Mouse (Mus musculus) stomach, embryonic 15.5 days (tissue): ENCODE data around the gene Ctdnep1. TPM values are rescaled to one million over a fixed set of nuclear protein-coding genes. Genes with fewer than 3 reads are reported as not detected.
"Not testable (repeated sequence)": the region's sequence is repeated elsewhere in the genome, so short reads cannot be mapped to it uniquely, and the experiment has no call there.

Experiments
- ATAC-seq: fragments of 200-750 bp; cut with Nextera tagmentation; 2 replicates; pipeline ENCODE4 v1.8.0; 2017; ENCODE audit warnings: low read depth, moderate number of reproducible peaks, moderate TSS enrichment; ENCODE audit not compliant: insufficient read depth, low FRiP score
- H3K27ac ChIP-seq: fragments of 300-500 bp; sonication (generic); 2 replicates; pipeline ENCODE4 v1.5.1; 2015; ENCODE audit warnings: mild to moderate bottlenecking, inconsistent platforms
- H3K27me3 ChIP-seq: fragments of 300-500 bp; sonication (generic); replicated peaks from 2 replicates; pipeline ENCODE4 v1.6.1; 2015; ENCODE audit warnings: inconsistent platforms
- H3K36me3 ChIP-seq: fragments of 300-500 bp; sonication (generic); 2 replicates; pipeline ENCODE4 v1.6.1; 2015; ENCODE audit warnings: inconsistent platforms
- H3K4me1 ChIP-seq: fragments of 300-500 bp; sonication (generic); 2 replicates; pipeline ENCODE4 v1.6.1; 2015; ENCODE audit warnings: inconsistent platforms
- H3K4me2 ChIP-seq: fragments of 300-500 bp; sonication (generic); 2 replicates; pipeline ENCODE4 v1.6.1; 2015; ENCODE audit warnings: mild to moderate bottlenecking, inconsistent platforms
- H3K4me3 ChIP-seq: fragments of 300-500 bp; sonication (generic); replicated peaks from 2 replicates; pipeline ENCODE4 v1.5.1; 2015; ENCODE audit warnings: inconsistent platforms
- H3K9ac ChIP-seq: fragments of 300-500 bp; sonication (generic); 2 replicates; pipeline ENCODE4 v1.6.1; 2015; ENCODE audit warnings: inconsistent platforms
- H3K9me3 ChIP-seq: fragments of 300-500 bp; sonication (generic); 2 replicates; pipeline ENCODE4 v1.6.1; 2016; ENCODE audit warnings: inconsistent platforms
- WGBS: fragments of 180-500 bp; shearing (Covaris S2); methylation state at CpG from one replicate; pipeline ENCODE4 v1.1.7; 2015; 5-methylcytosine and 5-hydroxymethylcytosine counted together
- polyA plus RNA-seq: library from polyadenylated mRNA; unstranded; fragments of >200 nt; fragmentation: Nextera tagmentation; extraction: Ambion mirVana; gene quantifications from 2 replicates; pipeline ENCODE4 v1.2.1, GENCODE M21; 2015

The Ctdnep1 gene
- polyA plus RNA-seq, 1 experiment from 2014 or later: 23.0 TPM

DNA sequence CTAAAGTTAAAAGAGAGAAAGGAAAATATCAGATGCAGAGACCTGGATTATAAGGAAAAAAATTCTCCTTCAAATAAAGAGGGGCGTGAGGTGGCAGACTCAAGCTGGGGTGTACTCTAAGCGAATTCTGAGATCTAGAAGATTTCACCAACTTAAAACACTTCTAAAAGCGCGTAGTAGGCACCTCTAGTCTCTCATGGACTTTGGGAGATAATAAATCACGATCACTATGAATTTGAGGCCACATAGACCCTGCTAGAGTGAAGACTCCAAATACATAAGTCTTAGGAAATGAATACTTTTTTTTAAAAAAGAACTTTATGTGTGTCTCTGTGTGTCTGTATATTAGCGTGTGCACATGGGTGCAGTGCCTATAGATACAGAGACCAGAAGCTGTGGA, 34.7 kb downstream of the Ctdnep1 start:
- no peak overlapping the region for H3K27ac ChIP-seq
- ATAC-seq: no peak
- no peak overlapping the region for H3K9ac ChIP-seq
- H3K27me3 ChIP-seq: no peaks in the 10 kb centered on the region
- peaks cover 33% of the 10 kb centered on the region for H3K4me1 ChIP-seq
- 66% methylated on average over 6 of the region's 6 CpGs for WGBS
- no peaks in the 10 kb centered on the region for H3K9me3 ChIP-seq
- no peak overlapping the region for H3K4me3 ChIP-seq
- peak overlapping the region; percentile 74 for H3K4me2 ChIP-seq
- H3K36me3 ChIP-seq: peaks cover 27% of the 10 kb centered on the region

GRCm38 (mm10) chr11:70016177-70016576, 35.2 kb downstream of the Ctdnep1 start:
- not testable (repeated sequence) for H3K4me2 ChIP-seq, H3K27me3 ChIP-seq, H3K9me3 ChIP-seq, H3K27ac ChIP-seq, H3K9ac ChIP-seq, ATAC-seq, H3K4me3 ChIP-seq
- Histone ChIP-seq H3K36me3 (peaks cover 22% of the 10 kb centered on the region), H3K4me1 (peaks cover 33% of the 10 kb centered on the region)
- WGBS: 83% methylated on average over 2 of the region's 2 CpGs

DNA sequence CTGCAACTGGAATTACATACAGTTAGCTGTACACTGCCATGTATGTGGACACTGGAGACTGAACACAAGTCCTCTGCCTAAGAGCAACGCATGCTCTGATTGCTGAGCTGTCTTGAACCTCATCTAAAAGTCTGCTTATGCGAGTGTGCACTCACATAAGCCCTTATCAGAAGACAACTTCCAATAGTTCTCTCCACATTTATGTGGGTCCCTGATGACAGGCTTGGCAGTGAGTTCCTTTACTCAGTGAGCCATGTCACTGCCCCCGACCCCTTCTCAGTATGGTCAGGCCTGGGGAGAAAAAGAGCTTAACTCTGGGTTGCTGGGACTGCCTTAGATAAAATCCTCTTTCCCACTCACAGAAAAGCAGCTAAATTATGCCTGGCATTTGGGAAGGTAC, 35.7 kb downstream of the Ctdnep1 start, which contains the start of gene Dlg4:
TSS of gene Dlg4 (plus strand) at position 274 of the 400 bp plus-strand sequence.
- peaks cover 33% of the 10 kb centered on the region for H3K4me1 ChIP-seq
- H3K9me3 ChIP-seq: no peaks in the 10 kb centered on the region
- WGBS: 60% methylated on average over 3 of the region's 3 CpGs
- H3K27ac ChIP-seq: 0 out of 2 replicates have a peak within 1 kb of the TSS, but pooled peaks have one; percentile 54
- H3K27me3 ChIP-seq: no peaks in the 10 kb centered on the region
- no peak within 1 kb of the TSS for H3K9ac ChIP-seq
- H3K36me3 ChIP-seq: peaks cover 17% of the 10 kb centered on the region
- H3K4me2 ChIP-seq: peak within 1 kb of the TSS; percentile 76
- H3K4me3 ChIP-seq: no peak within 1 kb of the TSS
- no peak for ATAC-seq

DNA sequence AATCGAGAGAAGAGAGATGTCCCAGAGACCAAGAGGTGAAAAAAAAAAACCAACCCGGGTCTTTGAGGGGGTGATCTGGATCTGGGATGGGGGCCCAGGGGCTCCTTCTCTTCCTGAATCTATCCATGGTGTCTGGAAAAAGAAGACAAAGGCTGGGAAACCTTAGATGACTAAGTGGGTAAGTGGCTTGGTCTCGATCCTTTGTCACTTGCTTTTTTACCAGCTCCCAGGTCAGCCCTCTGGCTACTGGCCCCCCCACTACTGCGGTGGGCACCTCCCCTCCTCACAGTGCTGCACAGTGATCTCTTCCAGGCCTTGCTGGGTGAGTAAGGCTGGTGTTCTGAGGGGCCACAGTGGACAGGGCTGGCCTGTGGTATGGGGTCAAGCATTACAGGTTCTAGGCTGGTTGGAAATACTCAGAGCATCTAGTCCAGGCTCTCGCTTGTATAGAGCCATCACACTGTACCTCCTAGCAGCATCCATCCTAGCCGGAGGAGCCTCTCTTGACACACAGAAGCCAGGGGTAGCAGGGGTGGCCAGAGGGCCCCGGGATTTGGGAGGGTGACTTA, 36.3 kb downstream of the Ctdnep1 start:
- H3K9ac ChIP-seq: no peak overlapping the region
- no peak overlapping the region for H3K4me3 ChIP-seq
- H3K36me3 ChIP-seq: peaks cover 11% of the 10 kb centered on the region; the same call in 1 of the 2 replicates
- WGBS: 43% methylated on average over 7 of the region's 7 CpGs
- H3K27me3 ChIP-seq: no peaks in the 10 kb centered on the region
- 0 out of 2 replicates have a peak overlapping the region, but pooled peaks have one; percentile 54 for H3K27ac ChIP-seq
- ATAC-seq: no peak
- no peaks in the 10 kb centered on the region for H3K9me3 ChIP-seq
- peak overlapping the region; percentile 76 for H3K4me2 ChIP-seq
- peaks cover 33% of the 10 kb centered on the region for H3K4me1 ChIP-seq

GRCm38 (mm10) chr11:70018131-70018990, 37.4 kb downstream of the Ctdnep1 start:
- peak overlapping the region; percentile 61 for H3K4me3 ChIP-seq
- peak overlapping the region; percentile 88 for H3K27ac ChIP-seq
- peak overlapping the region; percentile 76 for H3K9ac ChIP-seq
- H3K36me3 ChIP-seq: 0 out of 2 replicates have a peak, but pooled peaks cover 6% of the 10 kb centered on the region
- no peaks in the 10 kb centered on the region for H3K27me3 ChIP-seq
- H3K4me2 ChIP-seq: peak overlapping the region; percentile 76
- under 1% methylated on average over 25 of the region's 25 CpGs for WGBS
- H3K9me3 ChIP-seq: no peaks in the 10 kb centered on the region
- peaks cover 33% of the 10 kb centered on the region for H3K4me1 ChIP-seq
- no peak for ATAC-seq

DNA sequence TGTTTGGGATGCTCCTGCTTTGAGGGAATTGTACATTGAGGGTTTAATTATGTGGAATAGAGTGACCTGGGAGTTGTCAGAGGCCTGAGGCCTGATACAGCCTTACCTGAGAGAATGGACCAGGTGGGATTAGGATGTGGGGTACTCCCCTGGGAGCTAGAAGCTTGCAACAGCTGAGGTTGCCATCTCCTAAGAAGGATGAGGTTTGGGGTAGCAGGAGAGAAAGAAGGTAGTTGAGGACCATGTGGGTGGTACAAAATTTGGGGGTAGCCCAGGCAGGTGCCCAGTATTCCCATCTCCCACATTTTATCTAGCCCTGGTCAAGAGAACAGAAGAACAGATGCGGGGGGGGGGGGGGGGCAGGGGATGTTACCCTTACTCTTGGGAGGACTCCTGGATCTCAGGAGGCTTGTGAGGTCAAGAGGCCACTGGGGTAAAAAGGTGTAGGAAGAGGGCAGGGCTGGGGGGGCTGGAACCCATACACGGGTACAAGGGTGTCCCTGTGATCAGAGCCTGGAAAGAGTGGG, 38.6 kb downstream of the Ctdnep1 start:
- ATAC-seq: no peak
- no peaks in the 10 kb centered on the region for H3K36me3 ChIP-seq
- 0 out of 2 replicates have a peak overlapping the region, but pooled peaks have one; percentile 76 for H3K9ac ChIP-seq
- no peaks in the 10 kb centered on the region for H3K27me3 ChIP-seq
- H3K4me1 ChIP-seq: peaks cover 32% of the 10 kb centered on the region
- H3K4me2 ChIP-seq: peak overlapping the region; percentile 76
- H3K27ac ChIP-seq: peak overlapping the region; percentile 70
- no peaks in the 10 kb centered on the region for H3K9me3 ChIP-seq
- peak overlapping the region; percentile 61 for H3K4me3 ChIP-seq
- 19% methylated on average over 2 of the region's 2 CpGs for WGBS

DNA sequence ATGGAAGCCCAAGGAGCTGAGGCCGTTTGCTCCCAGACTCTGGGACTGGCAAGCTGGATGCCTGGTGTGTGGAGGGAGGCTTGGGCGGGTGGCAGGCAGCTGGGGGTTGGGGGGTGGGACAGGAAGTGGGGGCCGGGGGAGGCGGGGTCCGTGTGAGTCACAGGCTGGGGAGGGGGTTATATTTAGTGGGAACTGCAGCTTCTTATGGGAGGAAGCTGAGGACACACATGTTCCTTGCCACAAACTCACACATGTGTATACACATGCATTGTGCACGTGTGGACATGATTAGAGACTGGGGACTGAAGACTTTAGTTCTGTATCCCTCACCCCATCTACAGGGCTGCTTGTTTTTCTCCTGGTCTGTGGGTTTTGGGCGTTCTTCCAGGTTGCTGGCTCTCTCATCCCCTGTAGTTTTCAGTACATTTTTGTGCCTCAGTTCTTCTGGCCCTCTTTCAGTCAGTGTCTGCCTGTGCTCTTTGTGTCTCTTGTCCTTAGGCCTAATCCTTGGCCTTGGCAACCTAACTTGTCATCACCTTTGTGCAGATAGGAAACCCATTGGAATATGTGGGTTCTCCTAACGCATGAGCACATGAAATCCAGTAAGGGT, 39.2 kb downstream of the Ctdnep1 start:
- no peak for ATAC-seq
- peak overlapping the region; percentile 61 for H3K4me3 ChIP-seq
- H3K36me3 ChIP-seq: no peaks in the 10 kb centered on the region
- H3K27ac ChIP-seq: peak overlapping the region; percentile 70
- peaks cover 31% of the 10 kb centered on the region for H3K4me1 ChIP-seq
- 17% methylated on average over 8 of the region's 8 CpGs for WGBS
- peak overlapping the region; percentile 76 for H3K4me2 ChIP-seq
- H3K9me3 ChIP-seq: no peaks in the 10 kb centered on the region
- no peaks in the 10 kb centered on the region for H3K27me3 ChIP-seq
- H3K9ac ChIP-seq: no peak overlapping the region

- WGBS: under 1% methylated on average over 8 of the region's 8 CpGs
- peak overlapping the region; percentile 70 for H3K27ac ChIP-seq
Observed at GRCm38 (mm10) chr11:70020731-70021263, 39.8 kb downstream of the Ctdnep1 start.

GRCm38 (mm10) chr11:70021264-70022132, 40.5 kb downstream of the Ctdnep1 start:
- H3K4me1 ChIP-seq: peaks cover 45% of the 10 kb centered on the region
- ATAC-seq: peak; percentile 78
- no peak overlapping the region for H3K9ac ChIP-seq
- 2% methylated on average over 40 of the region's 40 CpGs for WGBS
- peak overlapping the region; percentile 76 for H3K4me2 ChIP-seq
- peak overlapping the region; percentile 54 for H3K4me3 ChIP-seq
- no peaks in the 10 kb centered on the region for H3K9me3 ChIP-seq
- peak overlapping the region; percentile 70 for H3K27ac ChIP-seq
- H3K27me3 ChIP-seq: no peaks in the 10 kb centered on the region
- H3K36me3 ChIP-seq: no peaks in the 10 kb centered on the region

More at GRCm38 (mm10) chr11:70020731-70021263, 39.8 kb downstream of the Ctdnep1 start:
- Histone ChIP-seq H3K27me3 (no peaks in the 10 kb centered on the region), H3K4me1 (peaks cover 38% of the 10 kb centered on the region), H3K4me2 (peak overlapping the region; percentile 76), H3K4me3 (peak overlapping the region; percentile 54), H3K36me3 (no peaks in the 10 kb centered on the region), H3K9me3 (no peaks in the 10 kb centered on the region), H3K9ac (no peak overlapping the region)
- peak; percentile 86 for ATAC-seq

DNA sequence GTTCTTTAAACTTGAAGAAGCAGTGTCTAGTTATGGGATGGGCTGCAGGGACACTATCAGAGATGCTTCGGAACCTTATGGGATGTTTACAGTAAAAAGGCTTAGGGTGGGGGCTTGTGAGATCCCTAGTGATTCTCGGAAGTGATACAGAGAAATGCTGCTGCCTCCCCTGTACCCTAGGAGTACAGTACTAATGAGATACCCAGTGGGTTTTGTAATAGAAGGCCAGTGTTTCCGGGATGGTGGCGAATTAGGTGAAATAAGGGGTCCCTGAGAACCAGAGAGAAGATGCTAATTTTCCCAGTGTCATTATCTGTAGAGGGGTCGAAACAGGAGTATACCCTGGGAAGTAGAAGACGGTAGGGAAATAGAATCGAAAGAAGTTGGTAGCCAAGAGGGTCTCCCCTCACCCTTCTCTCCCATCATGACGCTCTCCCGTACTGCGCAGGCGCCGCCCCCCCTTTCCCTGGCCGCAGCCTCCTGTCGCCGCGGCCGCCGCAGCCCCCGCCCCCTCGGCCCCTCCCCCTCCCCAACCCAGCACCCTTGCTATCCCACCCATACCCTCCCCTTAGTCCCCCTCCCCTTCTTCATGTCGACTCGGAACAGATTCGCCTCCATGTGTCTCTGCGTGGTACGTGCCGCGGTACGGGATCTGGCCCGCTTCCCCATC, 42.7 kb downstream of the Ctdnep1 start:
- peak overlapping the region; percentile 22 for H3K4me3 ChIP-seq
- H3K27ac ChIP-seq: no peak overlapping the region
- H3K36me3 ChIP-seq: no peaks in the 10 kb centered on the region
- H3K9me3 ChIP-seq: no peaks in the 10 kb centered on the region
- 5% methylated on average over 19 of the region's 29 CpGs for WGBS
- peak overlapping the region; percentile 44 for H3K4me2 ChIP-seq
- H3K9ac ChIP-seq: 0 out of 2 replicates have a peak overlapping the region, but pooled peaks have one; percentile 16
- ATAC-seq: no peak
- peaks cover 54% of the 10 kb centered on the region for H3K4me1 ChIP-seq
- no peaks in the 10 kb centered on the region for H3K27me3 ChIP-seq
